Mouse (Mus musculus) myocyte (in vitro differentiated cells): ENCODE measurements around the gene B3galt4. TPM values are rescaled to one million over a fixed set of nuclear protein-coding genes. Genes with fewer than 3 reads are reported as not detected.
"Not testable (repeated sequence)": the region's sequence is repeated elsewhere in the genome, so short reads cannot be mapped to it uniquely, and the experiment has no call there.

Source experiments
- H3K27me3 ChIP-seq: one replicate; pipeline ENCODE4 v1.6.1; 2011; ENCODE audit not compliant: control insufficient read depth, insufficient read depth, insufficient read length
- H3K36me3 ChIP-seq: one replicate; pipeline ENCODE4 v1.6.1; 2011; ENCODE audit not compliant: control insufficient read depth, insufficient read depth
- H3K4me2 ChIP-seq: one replicate; pipeline ENCODE4 v1.6.1; 2011; ENCODE audit warnings: low read depth, control low read depth
- H3K4me3 ChIP-seq: one replicate; pipeline ENCODE4 v1.5.1; 2011; ENCODE audit warnings: mild to moderate bottlenecking, control low read depth, moderate library complexity
- H3K79me2 ChIP-seq: one replicate; pipeline ENCODE4 v1.6.1; 2011; ENCODE audit not compliant: control insufficient read depth, insufficient read depth
- H3ac ChIP-seq: one replicate; pipeline ENCODE4 v1.6.1; 2011; ENCODE audit not compliant: control insufficient read depth, insufficient read length
- CEBPB ChIP-seq: IDR thresholded peaks from 2 replicates; pipeline ENCODE4 v1.6.1; 2011; ENCODE audit warnings: mild to moderate bottlenecking, moderate library complexity; ENCODE audit not compliant: poor library complexity, insufficient read depth, severe bottlenecking
- E2F4 ChIP-seq: IDR thresholded peaks from one replicate; pipeline ENCODE4 v1.6.1; 2011; ENCODE audit warnings: mild to moderate bottlenecking, control low read depth, moderate library complexity; ENCODE audit not compliant: insufficient read depth
- MAX ChIP-seq: IDR thresholded peaks from one replicate; pipeline ENCODE4 v1.6.1; 2011; ENCODE audit warnings: low read depth, mild to moderate bottlenecking, control low read depth
- MYOD1 ChIP-seq, 3 experiments: IDR thresholded peaks; one replicate each; pipeline ENCODE4 v1.6.1; 2011; ENCODE audit warnings: control low read depth in 2 of 3, low read depth in 2 of 3, mild to moderate bottlenecking in 2 of 3, moderate library complexity in 1 of 3; ENCODE audit not compliant: insufficient read length in 2 of 3, control insufficient read depth in 1 of 3
- MYOG ChIP-seq, 3 experiments: IDR thresholded peaks; one replicate each; pipeline ENCODE4 v1.6.1; 2011; ENCODE audit warnings: control low read depth in 2 of 3, low read depth in 2 of 3, mild to moderate bottlenecking in 2 of 3; ENCODE audit not compliant: insufficient read length in 2 of 3, control insufficient read depth in 1 of 3, insufficient read depth in 1 of 3
- POLR2A ChIP-seq: IDR thresholded peaks from one replicate; pipeline ENCODE4 v1.6.1; 2011; ENCODE audit warnings: low read depth, mild to moderate bottlenecking, control low read depth, moderate library complexity; ENCODE audit not compliant: insufficient read length
- POLR2AphosphoS2 ChIP-seq: IDR thresholded peaks from one replicate; pipeline ENCODE4 v1.6.1; 2011; ENCODE audit warnings: low read depth, control low read depth; ENCODE audit not compliant: insufficient read length
- REST ChIP-seq: IDR thresholded peaks from one replicate; pipeline ENCODE4 v1.6.1; 2011; ENCODE audit warnings: mild to moderate bottlenecking, control low read depth, moderate library complexity; ENCODE audit not compliant: insufficient read depth, insufficient read length
- SRF ChIP-seq: IDR thresholded peaks from one replicate; pipeline ENCODE4 v1.6.1; 2011; ENCODE audit warnings: low read depth; ENCODE audit not compliant: control insufficient read depth, insufficient read length
- TCF12 ChIP-seq: IDR thresholded peaks from one replicate; pipeline ENCODE4 v1.6.1; 2011; ENCODE audit warnings: mild to moderate bottlenecking, control low read depth; ENCODE audit not compliant: poor library complexity, insufficient read depth, severe bottlenecking
- TCF3 ChIP-seq: IDR thresholded peaks from one replicate; pipeline ENCODE4 v1.6.1; 2011; ENCODE audit warnings: low read depth, control low read depth; ENCODE audit not compliant: insufficient read length
- USF1 ChIP-seq: IDR thresholded peaks from one replicate; pipeline ENCODE4 v1.6.1; 2011; ENCODE audit warnings: low read depth, mild to moderate bottlenecking, control low read depth, moderate library complexity
- polyA plus RNA-seq: library from polyadenylated mRNA; unstranded; fragments of >200 nt; fragmentation: generic; extraction: Trizol; gene quantifications from one replicate; pipeline ENCODE4 v1.2.1, GENCODE M21; 2012; ENCODE audit warnings: missing spikeins

Gene B3galt4
- 1.2 TPM for polyA plus RNA-seq

DNA sequence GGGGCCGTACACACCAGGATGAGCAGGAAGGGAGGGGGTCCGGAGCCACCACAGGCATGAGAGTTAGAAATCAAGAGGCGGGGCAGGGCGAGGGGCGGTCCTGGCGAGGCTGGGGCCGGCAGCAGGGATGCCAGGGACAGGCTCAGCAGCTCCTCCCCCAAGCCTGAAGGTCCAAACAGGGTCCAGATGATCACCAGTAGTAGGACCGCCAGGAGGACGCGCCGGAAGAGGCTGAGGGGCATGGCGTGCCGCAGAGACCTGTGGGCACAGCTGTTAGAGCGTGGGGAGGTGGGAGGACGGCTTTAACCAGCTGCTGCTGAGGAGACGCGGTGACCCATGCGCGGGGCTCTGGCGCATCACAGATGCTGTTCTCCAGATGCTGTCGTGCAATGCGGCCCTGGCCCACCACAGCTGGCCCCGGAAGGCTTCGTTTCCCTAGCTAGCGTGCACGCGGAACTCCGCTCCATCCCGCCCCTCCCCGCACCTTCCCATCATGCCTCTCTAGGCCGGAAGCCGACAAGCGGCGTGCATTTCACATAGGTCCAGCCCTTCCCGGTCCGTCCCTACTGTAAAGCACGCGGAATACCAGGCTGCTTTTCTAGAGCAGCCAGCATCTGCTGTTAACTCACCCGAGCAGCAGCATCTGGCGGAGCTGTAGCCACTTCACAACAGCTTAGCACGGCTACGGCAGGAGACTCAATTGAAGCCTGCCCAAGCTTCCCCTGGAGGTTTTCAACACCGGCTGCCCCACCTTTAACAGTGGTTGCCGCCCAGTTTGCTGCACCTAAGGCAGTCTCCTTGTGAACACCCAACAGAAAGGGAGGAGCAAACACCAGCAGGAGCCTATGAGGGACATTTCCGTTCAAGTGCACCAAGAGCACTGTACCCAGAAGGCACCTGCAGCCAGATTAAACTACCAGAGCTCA lies at the start of gene B3galt4:
TSS of gene B3galt4 (minus strand) at position 468 of the 926 bp plus-strand sequence.
- Histone ChIP-seq H3K36me3 (peaks cover 15% of the 10 kb centered on the region), H3ac (no peak within 1 kb of the TSS), H3K79me2 (peaks cover 24% of the 10 kb centered on the region), H3K27me3 (no peaks in the 10 kb centered on the region), H3K4me3 (peak within 1 kb of the TSS; percentile 5), H3K4me2 (peak within 1 kb of the TSS; percentile 78)
- TF ChIP-seq SRF (no peak), MAX (no peak), CEBPB (no peak), MYOD1 (IDR thresholded peaks at IDR 0.05; ENCODE audit: control insufficient read depth in 1 of 3, insufficient read length in 2 of 3, low read depth in 2 of 3) (peak in 2 of 3 experiments; percentile 88 to 90), POLR2A (peak; percentile 71), REST (no peak), MYOG (IDR thresholded peaks at IDR 0.05; ENCODE audit: control insufficient read depth in 1 of 3, insufficient read depth in 1 of 3, insufficient read length in 2 of 3, low read depth in 2 of 3) (peak in 2 of 3 experiments; percentile 80 to 89), TCF12 (no peak), USF1 (no peak), POLR2AphosphoS2 (peak; percentile 95), E2F4 (no peak), TCF3 (peak; percentile 55)

DNA sequence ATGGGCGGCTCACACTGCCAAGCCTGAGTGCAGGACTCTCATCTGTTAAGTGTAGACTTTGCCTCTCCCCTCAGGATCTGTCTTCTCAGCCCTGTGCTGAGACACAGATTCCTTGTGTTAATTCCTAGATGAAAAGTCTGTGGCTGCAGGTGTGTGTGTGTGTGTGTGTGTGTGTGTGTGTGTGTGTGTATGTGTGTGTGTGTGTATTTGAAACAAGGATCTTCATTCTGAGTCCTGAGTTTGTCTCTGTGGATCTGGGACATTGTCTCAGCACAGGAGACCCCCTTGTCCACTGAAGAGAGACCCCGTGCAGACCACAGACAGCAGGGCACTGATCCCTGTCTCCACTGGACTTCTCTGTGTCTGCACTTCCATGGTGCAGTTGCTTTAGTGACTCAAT lies 49.5 kb upstream of the B3galt4 start:
- H3K36me3 ChIP-seq, H3ac ChIP-seq, H3K4me3 ChIP-seq, H3K27me3 ChIP-seq, H3K79me2 ChIP-seq: not testable (repeated sequence)
- peak overlapping the region; percentile 65 for H3K4me2 ChIP-seq

DNA sequence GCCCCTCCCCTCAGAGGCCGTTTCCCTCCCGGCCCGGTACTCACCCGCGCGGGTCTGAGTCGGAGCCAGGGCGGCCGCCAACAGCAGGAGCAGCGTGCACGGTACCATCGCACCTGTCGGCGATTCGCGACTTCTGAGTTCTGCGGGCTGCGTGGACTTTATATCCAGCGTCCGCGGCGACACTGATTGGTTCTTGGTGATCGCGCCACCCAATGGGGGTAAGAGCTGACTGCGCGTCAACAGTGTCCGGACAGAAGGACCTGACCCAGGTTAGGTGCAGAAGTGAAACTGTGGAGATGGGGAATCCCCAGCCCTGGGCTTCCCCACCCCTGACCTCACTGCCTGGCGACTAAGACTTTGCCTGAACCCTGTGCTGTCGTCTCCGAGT lies 48.9 kb upstream of the B3galt4 start, which contains the start of gene H2-K1:
TSS of gene H2-K1 (minus strand) at position 198 of the 388 bp plus-strand sequence.
- TF ChIP-seq POLR2A: peak; percentile 42
- no peak for TF ChIP-seq CEBPB
- H3ac ChIP-seq: peak within 1 kb of the TSS; percentile 46
- no peaks in the 10 kb centered on the region for H3K79me2 ChIP-seq
- no peaks in the 10 kb centered on the region for H3K27me3 ChIP-seq
- no peaks in the 10 kb centered on the region for H3K36me3 ChIP-seq
- no peak within 1 kb of the TSS for H3K4me3 ChIP-seq
- H3K4me2 ChIP-seq: peak within 1 kb of the TSS; percentile 65

DNA sequence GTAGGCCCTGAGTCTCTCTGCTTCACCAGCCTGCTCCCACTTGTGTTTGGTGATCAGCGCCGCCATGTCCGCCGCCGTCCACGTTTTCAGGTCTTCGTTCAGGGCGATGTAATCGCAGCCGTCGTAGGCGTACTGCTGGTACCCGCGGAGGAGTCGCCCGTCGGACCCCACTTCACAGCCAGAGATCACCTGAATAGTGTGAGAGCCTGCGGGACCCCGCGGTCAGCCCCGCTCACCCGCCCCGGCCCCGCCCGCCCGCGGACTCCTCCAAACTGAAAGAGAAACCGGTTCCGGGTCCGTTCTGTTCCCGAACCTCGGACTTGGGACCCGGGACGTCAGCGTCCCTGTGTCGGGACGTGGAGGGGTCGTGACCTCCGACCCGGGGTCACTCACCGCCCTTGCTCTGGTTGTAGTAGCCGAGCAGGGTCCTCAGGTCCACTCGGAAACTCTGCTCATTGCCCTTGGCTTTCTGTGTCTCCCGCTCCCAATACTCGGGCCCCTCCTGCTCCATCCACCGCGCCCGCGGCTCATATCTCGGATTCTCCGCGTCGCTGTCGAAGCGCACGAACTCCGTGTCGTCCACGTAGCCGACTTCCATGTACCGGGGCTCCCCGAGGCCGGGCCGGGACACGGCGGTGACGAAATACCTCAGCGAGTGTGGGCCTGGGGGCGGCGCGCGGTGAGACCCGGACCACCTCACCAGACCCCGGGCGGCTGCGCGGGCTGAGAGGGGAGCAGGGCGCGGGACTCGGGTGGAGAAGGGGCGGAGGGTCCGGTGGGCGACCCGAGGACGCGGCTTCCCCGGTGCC lies 48.3 kb upstream of the B3galt4 start:
- peak overlapping the region; percentile 46 for H3ac ChIP-seq
- no peak overlapping the region for H3K4me2 ChIP-seq
- H3K36me3 ChIP-seq: no peaks in the 10 kb centered on the region
- no peak overlapping the region for H3K4me3 ChIP-seq
- H3K27me3 ChIP-seq: no peaks in the 10 kb centered on the region
- H3K79me2 ChIP-seq: no peaks in the 10 kb centered on the region
- TF ChIP-seq POLR2AphosphoS2 (no peak), MYOD1 (IDR thresholded peaks at IDR 0.05; ENCODE audit: control insufficient read depth in 1 of 3, insufficient read length in 2 of 3, low read depth in 2 of 3) (no peak), MYOG (IDR thresholded peaks at IDR 0.05; ENCODE audit: control insufficient read depth in 1 of 3, insufficient read depth in 1 of 3, insufficient read length in 2 of 3, low read depth in 2 of 3) (no peak), POLR2A (no peak), MAX (no peak), CEBPB (no peak), USF1 (no peak), TCF12 (no peak), REST (no peak), SRF (no peak), E2F4 (no peak), TCF3 (no peak)

DNA sequence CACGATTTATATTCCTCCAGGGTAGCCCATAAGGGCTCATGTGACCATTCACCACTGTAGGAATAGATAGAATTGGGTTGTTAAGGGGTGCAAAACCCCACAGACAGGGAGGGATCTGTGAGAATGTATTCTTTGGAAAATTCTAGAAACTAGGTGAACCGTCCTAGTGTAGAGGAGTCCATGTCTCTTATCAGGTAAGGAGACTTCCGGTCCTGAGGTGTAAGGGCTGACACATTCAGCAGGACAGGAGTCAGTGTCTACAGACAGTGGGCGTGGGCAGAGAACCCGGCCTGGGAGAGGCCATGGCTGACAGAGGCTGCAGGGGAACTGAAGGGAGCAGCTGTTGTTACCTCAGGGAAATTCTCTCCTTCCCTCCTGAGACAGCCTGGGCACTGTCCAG lies 47.4 kb upstream of the B3galt4 start:
- H3K36me3 ChIP-seq, H3ac ChIP-seq, H3K79me2 ChIP-seq, H3K4me3 ChIP-seq, H3K27me3 ChIP-seq, H3K4me2 ChIP-seq: not testable (repeated sequence)

DNA sequence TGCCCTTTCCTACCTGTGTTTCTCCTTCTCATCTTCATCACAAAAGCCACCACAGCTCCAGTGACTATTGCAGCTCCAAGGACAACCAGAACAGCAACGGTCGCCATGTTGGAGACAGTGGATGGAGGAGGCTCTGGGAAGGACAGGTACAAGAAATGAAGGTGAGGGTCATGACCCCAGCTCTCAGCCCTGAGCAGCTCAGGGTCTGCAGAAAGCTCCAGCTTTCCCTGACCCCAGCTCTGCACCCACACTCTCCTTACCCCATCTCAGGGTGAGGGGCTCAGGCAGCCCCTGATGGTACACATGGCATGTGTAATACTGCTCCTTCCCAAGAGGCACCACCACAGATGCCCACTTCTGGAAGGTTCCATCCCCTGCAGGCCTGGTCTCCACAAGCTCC lies 45.7 kb upstream of the B3galt4 start:
- not testable (repeated sequence) for H3K27me3 ChIP-seq, H3K79me2 ChIP-seq, H3K4me3 ChIP-seq, H3ac ChIP-seq, H3K36me3 ChIP-seq, H3K4me2 ChIP-seq
